Mouse (Mus musculus) cortical plate, adult 2 months (tissue): ENCODE measurements around the gene Itpr2. TPM values are rescaled to one million over a fixed set of nuclear protein-coding genes. Genes with fewer than 3 reads are reported as not detected.

Experiments used
- H3K27ac ChIP-seq: fragments of 200-500 bp; 2 replicates; pipeline ENCODE4 v1.5.1; 2012; ENCODE audit warnings: low read length, control low read depth, inconsistent platforms; ENCODE audit not compliant: insufficient read depth
- H3K4me1 ChIP-seq: fragments of 200-500 bp; 2 replicates; pipeline ENCODE4 v1.6.1; 2011; ENCODE audit warnings: low read length; ENCODE audit not compliant: control insufficient read depth, insufficient read depth
- H3K4me3 ChIP-seq: fragments of 200-500 bp; 2 replicates; pipeline ENCODE4 v1.5.1; 2011; ENCODE audit warnings: mild to moderate bottlenecking, low read length, control low read depth; ENCODE audit not compliant: insufficient read depth
- CTCF ChIP-seq: fragments of 200-500 bp; IDR thresholded peaks from 2 replicates; pipeline ENCODE4 v1.5.1; 2011; ENCODE audit warnings: mild to moderate bottlenecking, control low read depth, low read length; ENCODE audit not compliant: insufficient read depth; ENCODE audit errors: extremely low read depth
- POLR2A ChIP-seq: fragments of 200-500 bp; IDR thresholded peaks from 2 replicates; pipeline ENCODE4 v1.6.1; 2011; ENCODE audit warnings: mild to moderate bottlenecking, low read length, control low read depth; ENCODE audit not compliant: insufficient read depth; ENCODE audit errors: extremely low read depth
- polyA plus RNA-seq: library from polyadenylated mRNA; depleted of rRNA; stranded (reverse); fragments of >200 nt; gene quantifications from 2 replicates; pipeline ENCODE4 v1.2.3, GENCODE M21; 2012

Itpr2 gene
- polyA plus RNA-seq, 1 experiment = 8.5 TPM

DNA sequence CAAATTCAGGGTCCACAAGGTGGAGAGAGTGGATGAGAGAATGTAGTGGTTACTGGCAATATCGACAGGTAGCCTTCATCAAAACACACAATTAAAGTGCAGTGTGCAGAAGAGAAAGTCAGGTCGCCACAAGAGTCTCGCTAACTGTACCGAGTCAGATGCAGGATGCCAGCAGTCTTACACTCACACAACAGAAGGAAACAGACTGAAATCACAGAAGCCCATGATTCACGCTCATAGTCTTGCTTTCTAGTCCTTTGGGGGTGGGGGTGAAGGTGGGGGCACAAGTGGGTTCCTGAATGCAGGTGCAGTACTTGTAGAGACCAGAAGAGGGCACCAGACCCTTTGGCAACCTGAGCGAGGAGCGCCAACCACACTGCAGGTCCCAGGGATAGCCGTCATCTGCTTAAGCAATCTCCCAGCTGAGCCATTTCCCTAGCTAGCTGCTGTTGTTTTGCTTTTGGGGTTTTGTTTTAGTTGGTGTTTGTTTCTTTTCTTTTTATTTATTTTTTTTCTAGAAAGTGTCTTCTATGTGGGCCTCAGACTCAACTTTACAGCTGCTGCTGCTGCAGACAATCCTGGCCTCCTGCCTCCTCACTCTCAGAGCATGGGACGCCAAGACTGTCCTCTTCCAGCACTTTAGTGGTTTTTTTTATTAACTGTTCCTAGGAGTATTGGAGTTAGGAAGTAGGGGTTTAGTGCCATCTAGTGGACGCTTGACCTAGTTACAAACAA lies 92.2 kb downstream of the Itpr2 start:
- H3K4me3 ChIP-seq = no peak overlapping the region
- no peak overlapping the region for H3K27ac ChIP-seq
- H3K4me1 ChIP-seq = peaks cover 3% of the 10 kb centered on the region; the same call in 1 of the 2 replicates
- TF ChIP-seq CTCF (peak; percentile 85), POLR2A (no peak)

DNA sequence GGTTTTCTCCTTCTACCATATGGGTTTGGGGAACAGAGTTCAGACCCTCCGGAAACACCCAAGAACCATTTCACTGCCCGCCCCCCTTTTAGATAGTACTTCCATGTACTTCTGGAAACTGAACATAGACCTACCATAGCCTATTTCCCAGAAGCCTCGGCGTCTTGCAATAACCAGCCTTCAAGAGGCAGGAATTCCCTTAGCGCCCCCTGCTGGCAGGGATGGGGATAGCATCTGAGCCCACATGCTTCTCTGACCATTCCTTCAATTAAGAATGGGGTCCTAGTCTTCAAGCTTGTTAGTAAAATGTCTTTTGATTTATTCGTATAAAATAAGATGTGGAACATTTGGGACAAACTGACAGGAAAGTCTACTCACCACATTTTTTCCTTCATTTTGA lies 96.6 kb downstream of the Itpr2 start:
- Histone ChIP-seq H3K4me1 (peaks cover 3% of the 10 kb centered on the region), H3K27ac (no peak overlapping the region), H3K4me3 (no peak overlapping the region)
- TF ChIP-seq CTCF (peak; percentile 73), POLR2A (no peak)

DNA sequence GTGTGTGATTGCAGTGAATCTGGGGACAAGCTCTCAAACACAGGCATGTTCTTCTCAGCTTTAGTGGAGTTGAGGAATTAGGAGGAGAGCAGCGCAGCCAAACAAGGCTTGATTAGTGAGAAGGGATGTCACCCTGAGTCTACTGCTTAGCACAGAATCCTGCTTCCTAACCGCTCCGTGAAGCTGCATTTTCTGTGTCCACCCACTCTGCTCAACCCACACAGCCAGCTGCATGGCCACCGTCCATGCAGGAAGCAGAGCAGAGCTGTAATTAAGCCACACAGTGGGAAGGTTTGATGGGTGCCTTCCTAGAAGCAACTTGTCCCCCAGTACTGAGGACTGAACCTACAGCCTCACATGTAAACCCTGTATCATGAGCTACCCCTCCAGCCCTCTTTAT lies 97.1 kb downstream of the Itpr2 start:
- TF ChIP-seq CTCF (no peak), POLR2A (no peak)
- H3K4me3 ChIP-seq = no peak overlapping the region
- no peak overlapping the region for H3K27ac ChIP-seq
- peaks cover 3% of the 10 kb centered on the region for H3K4me1 ChIP-seq

DNA sequence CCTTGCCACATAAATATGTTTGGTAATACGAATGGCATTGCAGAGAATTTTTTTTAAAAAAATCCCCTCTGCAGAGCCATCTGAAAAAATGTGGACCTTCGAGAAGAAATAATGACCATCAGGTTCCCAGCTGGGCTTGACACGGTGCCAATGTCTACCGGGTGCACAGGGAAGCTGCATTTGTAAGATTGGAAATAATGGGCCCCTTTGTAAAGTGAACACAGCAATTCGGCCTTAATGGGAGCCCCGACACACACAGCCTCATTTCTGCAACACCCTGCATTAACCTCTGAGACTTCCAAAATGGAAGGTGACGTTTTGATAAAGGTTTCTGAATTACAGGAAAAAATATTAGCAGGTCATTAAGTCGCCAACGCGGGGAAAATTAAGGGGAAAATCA lies 97.9 kb downstream of the Itpr2 start:
- Histone ChIP-seq H3K4me3 (no peak overlapping the region), H3K27ac (no peak overlapping the region)
- TF ChIP-seq CTCF (no peak), POLR2A (no peak)

DNA sequence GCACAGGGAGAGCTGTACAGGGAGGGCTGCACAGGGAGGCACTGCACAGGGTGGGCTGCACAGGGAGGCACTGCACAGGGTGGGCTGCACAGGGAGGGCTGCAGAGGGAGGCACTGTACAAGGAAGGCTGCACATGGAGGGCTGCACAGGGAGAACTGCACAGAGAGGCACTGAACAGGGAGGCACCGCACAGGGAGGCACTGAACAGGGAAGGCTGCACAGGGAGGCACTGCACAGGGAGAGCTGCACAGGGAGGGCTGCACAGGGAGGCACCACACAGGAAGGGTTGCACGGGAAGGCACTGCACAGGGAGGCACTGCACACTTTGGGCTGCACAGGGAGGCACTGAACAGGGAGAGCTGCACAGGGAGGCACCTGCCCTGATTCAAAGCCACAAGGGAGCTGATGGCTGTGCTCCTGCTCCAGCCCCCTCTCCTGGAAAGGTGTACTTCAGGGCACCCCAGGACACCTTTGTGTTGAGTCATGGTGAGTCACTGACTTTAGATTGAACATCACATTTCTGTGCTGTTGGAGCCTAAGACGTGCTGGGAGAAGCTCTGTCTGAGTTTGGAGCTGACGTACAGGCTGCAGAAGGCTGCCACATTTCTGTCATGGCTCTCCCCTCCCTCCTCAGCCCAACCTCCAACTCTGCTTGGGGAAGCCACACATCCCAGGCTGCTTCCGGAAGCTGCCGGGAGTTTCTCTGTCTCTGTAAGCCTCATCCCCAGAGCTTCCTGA lies 98.9 kb downstream of the Itpr2 start:
- no peaks in the 10 kb centered on the region; the same call in 1 of the 2 replicates for H3K4me1 ChIP-seq
- H3K27ac ChIP-seq = no peak overlapping the region
- H3K4me3 ChIP-seq = no peak overlapping the region
- TF ChIP-seq POLR2A (no peak), CTCF (no peak)

More for the DNA sequence above, 97.9 kb downstream of the Itpr2 start:
- no peaks in the 10 kb centered on the region; the same call in 1 of the 2 replicates for H3K4me1 ChIP-seq

DNA sequence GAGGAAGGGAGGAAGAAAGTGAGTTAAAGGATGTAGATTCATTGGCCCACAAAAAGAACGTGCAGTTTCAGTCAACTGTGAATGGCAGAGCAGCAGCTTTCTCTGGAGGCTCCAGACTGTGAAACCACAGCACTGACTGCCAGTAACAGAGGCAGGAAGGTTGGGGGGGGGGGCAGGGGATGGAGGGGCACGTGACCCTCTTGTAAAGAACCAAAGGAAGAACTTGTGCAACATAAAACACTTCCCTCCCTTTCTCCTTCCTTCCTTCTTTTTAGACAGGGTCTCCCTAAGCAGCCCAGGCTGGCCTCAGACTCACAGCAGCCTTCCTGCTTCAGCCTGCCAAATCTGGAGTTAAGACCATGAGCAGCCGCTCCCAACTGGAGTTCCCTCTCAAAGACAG lies 104.2 kb downstream of the Itpr2 start:
- TF ChIP-seq POLR2A (no peak), CTCF (no peak)
- H3K27ac ChIP-seq = no peak overlapping the region
- no peaks in the 10 kb centered on the region for H3K4me1 ChIP-seq
- H3K4me3 ChIP-seq = no peak overlapping the region

DNA sequence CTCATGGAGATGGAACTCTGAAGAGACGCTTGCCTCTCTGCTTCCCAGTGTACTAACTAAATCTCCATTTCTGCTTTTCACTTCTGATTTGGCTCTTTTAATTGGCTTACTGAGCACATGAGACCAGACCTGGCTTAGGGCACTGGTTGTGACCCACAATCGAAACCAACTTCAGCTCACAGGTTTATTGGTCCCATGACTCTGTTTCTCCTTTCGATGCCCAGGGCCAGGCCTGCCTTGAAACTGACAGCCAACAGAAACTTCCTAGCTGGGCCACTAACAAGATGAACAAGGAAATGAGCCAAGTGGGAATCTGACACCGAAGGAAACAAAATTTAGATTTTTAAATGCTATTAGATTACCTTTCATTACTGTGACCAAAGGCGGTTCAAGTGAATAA lies 105.8 kb downstream of the Itpr2 start:
- TF ChIP-seq POLR2A (no peak), CTCF (no peak)
- no peaks in the 10 kb centered on the region for H3K4me1 ChIP-seq
- no peak overlapping the region for H3K4me3 ChIP-seq
- H3K27ac ChIP-seq = no peak overlapping the region

DNA sequence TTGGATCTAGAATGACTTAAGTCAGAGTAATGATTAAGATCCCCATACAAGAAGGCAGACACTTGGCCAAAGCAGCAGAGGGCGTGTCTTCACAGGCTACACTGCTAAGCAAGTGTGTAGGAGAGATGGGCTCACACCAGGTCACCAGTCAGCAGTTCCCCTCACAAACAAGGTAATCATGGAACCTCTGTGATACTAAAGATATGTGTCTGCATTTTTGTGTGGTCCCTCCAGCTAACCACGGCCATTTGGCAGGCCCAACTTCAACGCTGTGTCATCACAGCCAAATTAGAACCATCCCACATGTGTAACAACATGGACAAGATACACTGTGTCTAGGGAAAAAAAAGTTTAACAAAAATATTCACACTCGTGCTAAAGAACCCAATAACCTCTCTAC lies 106.4 kb downstream of the Itpr2 start:
- H3K4me1 ChIP-seq = no peaks in the 10 kb centered on the region
- no peak overlapping the region for H3K27ac ChIP-seq
- TF ChIP-seq POLR2A (no peak), CTCF (no peak)
- H3K4me3 ChIP-seq = no peak overlapping the region

DNA sequence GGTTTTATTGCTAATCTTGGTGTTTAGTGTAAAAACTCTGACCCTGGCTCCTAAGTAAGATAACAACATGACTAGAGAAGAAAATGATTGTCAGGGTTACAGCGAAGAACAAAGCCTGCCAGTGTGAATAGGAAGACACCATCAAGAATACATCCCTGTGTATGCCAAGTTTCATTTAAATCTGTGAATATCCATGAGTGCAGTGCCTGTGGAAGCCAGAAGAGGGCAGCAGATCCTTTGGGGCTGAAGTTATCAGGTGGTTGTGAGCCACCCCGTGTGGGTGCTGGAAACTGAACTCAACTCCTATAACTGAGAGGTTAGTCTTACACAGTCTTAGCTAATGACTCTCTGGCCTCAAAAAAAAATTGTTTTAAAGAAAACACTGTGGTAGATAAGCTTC lies 109.8 kb downstream of the Itpr2 start:
- no peak overlapping the region for H3K4me3 ChIP-seq
- no peak overlapping the region for H3K27ac ChIP-seq
- no peaks in the 10 kb centered on the region for H3K4me1 ChIP-seq
- TF ChIP-seq CTCF (no peak), POLR2A (no peak)

DNA sequence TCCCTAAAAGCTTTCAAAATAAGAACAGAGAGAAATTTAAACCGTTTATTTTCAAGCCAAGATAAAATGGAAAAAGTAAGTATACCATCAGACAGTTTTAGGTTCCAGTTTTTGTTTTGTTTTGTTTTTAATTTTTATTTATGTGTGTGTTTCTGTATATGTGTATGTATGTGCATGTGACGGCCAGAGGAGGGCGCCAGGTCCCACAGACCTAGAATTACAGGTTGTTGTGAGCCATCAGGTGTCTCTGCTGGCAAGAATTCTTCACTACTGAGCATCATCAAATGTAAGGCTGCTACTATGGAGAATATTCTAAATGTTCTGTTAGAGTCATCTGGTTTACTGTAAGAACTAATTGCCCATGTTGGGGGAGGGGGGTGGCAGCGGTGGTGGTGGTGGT lies 111.9 kb downstream of the Itpr2 start:
- Histone ChIP-seq H3K27ac (no peak overlapping the region), H3K4me3 (no peak overlapping the region), H3K4me1 (no peaks in the 10 kb centered on the region)
- TF ChIP-seq CTCF = no peak
- no peak for TF ChIP-seq POLR2A
